Mouse (Mus musculus): Measurements from ENCODE around the gene Olfm2. TPM values are rescaled to one million over a fixed set of nuclear protein-coding genes. Genes with fewer than 3 reads are reported as not detected.
A peak's percentile ranks its signal among the peaks of the same experiment; 100 is the strongest.

Olfm2 gene
- polyA plus RNA-seq, 1 experiment from 2014 or later, result 0.25 TPM

DNA sequence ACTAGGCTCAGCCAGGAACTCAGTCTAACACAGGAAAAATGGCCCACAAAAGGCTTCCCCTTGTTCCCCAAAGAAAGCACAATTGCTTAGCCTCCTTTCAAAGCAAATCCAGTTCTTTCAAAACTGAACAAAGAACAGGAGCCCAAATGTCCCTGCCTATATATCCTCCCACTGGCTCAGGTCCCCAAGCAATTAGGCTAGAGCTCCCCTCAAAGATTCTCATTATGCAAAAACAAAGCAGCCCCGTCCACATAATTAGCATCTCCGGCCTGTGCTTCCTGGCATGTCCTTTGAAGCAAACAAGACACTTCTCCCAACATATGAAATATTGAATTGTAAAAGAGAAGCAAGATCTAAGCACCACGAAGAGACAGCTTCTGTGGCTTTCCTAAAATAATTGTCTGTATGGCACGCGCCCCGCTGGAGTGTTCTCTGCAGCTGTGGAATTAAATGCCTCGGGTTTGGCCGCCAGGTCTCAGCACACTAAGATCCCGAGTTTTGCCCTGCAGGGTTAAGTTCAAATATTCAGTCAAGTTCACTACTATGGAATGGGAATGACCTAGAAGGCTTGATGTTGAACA, 65.7 kb downstream of the Olfm2 start:
- Histone ChIP-seq H3K4me2 (ENCODE audit: low read depth, low read length) (no peak overlapping the region), H3K9me3 (replicated peaks; ENCODE audit: control insufficient read depth, low read length) (no peaks in the 10 kb centered on the region), H3K27ac (ENCODE audit: low read length) (no peak overlapping the region), H3K4me3 (ENCODE audit: low read depth, low read length) (no peak overlapping the region), H3K9ac (ENCODE audit: low read depth, low read length) (no peak overlapping the region), H3K4me1 (ENCODE audit: control insufficient read depth, low read depth, low read length) (no peaks in the 10 kb centered on the region), H3K36me3 (ENCODE audit: control insufficient read depth, insufficient read depth) (no peaks in the 10 kb centered on the region), H3K27me3 (ENCODE audit: control insufficient read depth, insufficient read depth, low read depth, low read length) (no peaks in the 10 kb centered on the region)
- WGBS (ENCODE audit: insufficient replicate concordance), result 66% methylated on average over 9 of the region's 9 CpGs
- ATAC-seq (ENCODE audit: low read depth), result no peak

DNA sequence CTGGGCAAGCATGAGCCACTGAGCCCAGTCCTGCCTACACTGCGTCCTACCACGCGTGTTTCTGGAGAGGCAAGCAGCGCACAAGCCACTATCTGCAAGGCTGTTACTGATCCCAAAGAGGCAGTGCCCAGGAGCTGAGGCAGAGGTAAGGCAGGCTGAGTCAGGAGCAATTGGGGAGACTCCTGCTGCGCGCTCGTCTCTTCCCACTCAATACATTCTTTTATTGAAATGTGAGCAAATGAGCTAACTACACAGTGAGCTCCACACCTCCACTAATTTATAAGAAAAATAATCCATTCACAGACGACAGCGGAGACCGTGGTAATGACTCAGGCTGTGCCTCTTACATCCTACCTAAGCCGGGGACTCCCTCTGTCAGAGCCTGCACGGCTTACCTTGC, 68.3 kb downstream of the Olfm2 start:
- Histone ChIP-seq H3K9ac (ENCODE audit: low read depth, low read length) (no peak overlapping the region), H3K4me2 (ENCODE audit: low read depth, low read length) (no peak overlapping the region), H3K4me1 (ENCODE audit: control insufficient read depth, low read depth, low read length) (no peaks in the 10 kb centered on the region), H3K27me3 (ENCODE audit: control insufficient read depth, insufficient read depth, low read depth, low read length) (no peaks in the 10 kb centered on the region), H3K27ac (ENCODE audit: low read length) (no peak overlapping the region), H3K36me3 (ENCODE audit: control insufficient read depth, insufficient read depth) (no peaks in the 10 kb centered on the region), H3K9me3 (replicated peaks; ENCODE audit: control insufficient read depth, low read length) (no peaks in the 10 kb centered on the region), H3K4me3 (ENCODE audit: low read depth, low read length) (no peak overlapping the region)
- 72% methylated on average over 12 of the region's 12 CpGs for WGBS (ENCODE audit: insufficient replicate concordance)
- ATAC-seq (ENCODE audit: low read depth), result no peak

DNA sequence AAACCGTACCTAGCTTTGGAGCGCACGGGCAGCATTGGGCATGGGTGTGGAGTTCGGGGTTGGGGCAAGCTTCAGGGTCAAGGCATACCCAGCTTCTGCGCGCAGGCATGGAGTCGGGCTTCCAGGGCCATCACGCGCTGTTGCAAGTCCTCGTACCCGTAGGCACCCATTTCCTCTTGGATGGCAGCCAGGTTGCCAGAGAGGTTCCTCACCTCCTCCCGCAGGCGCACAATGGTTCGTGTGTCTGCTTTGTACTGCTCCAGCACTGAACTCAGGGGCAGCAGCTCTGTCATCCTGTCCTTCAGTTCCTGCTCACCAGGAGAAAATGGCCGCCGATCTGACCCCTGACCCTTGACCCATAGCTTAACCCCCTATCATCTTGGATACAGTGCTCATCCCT, 74.1 kb downstream of the Olfm2 start:
- Histone ChIP-seq H3K4me3 (ENCODE audit: low read depth, low read length) (no peak overlapping the region), H3K9ac (ENCODE audit: low read depth, low read length) (no peak overlapping the region), H3K9me3 (replicated peaks; ENCODE audit: control insufficient read depth, low read length) (no peaks in the 10 kb centered on the region), H3K27me3 (ENCODE audit: control insufficient read depth, insufficient read depth, low read depth, low read length) (no peaks in the 10 kb centered on the region), H3K4me2 (ENCODE audit: low read depth, low read length) (no peak overlapping the region), H3K4me1 (ENCODE audit: control insufficient read depth, low read depth, low read length) (no peaks in the 10 kb centered on the region; the same call in 1 of the 2 replicates), H3K36me3 (ENCODE audit: control insufficient read depth, insufficient read depth) (no peaks in the 10 kb centered on the region), H3K27ac (ENCODE audit: low read length) (no peak overlapping the region)
- no peak for ATAC-seq (ENCODE audit: low read depth)
- WGBS (ENCODE audit: insufficient replicate concordance), result 68% methylated on average over 16 of the region's 16 CpGs

DNA sequence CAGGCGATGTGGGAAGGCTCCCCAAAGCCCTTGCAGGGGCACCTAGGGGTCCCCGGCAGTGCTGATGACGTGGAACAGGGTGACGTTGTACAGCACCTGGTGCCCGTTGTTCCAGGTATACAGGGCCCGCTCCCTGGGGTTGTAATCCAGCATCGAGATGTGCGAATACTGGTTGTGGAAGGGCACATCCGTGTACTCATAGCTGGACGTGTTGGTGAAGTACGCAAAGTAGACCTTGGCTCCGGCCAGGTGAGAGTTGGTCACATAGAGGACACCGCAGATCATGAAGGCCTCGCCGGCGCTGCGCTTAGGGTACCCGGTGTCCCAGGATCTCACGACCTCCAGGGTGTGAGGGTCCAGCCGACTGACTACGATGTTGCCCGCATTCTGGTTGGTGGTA, 78.1 kb downstream of the Olfm2 start:
- ATAC-seq (ENCODE audit: low read depth), result no peak
- H3K9me3 ChIP-seq (replicated peaks; ENCODE audit: control insufficient read depth, low read length), result no peaks in the 10 kb centered on the region
- WGBS (ENCODE audit: insufficient replicate concordance), result 88% methylated on average over 22 of the region's 22 CpGs
- H3K36me3 ChIP-seq (ENCODE audit: control insufficient read depth, insufficient read depth), result peaks cover 3% of the 10 kb centered on the region
- H3K4me2 ChIP-seq (ENCODE audit: low read depth, low read length), result no peak overlapping the region
- H3K9ac ChIP-seq (ENCODE audit: low read depth, low read length), result no peak overlapping the region
- H3K4me1 ChIP-seq (ENCODE audit: control insufficient read depth, low read depth, low read length), result peaks cover 5% of the 10 kb centered on the region
- no peak overlapping the region for H3K27ac ChIP-seq (ENCODE audit: low read length)
- H3K4me3 ChIP-seq (ENCODE audit: low read depth, low read length), result no peak overlapping the region
- no peaks in the 10 kb centered on the region for H3K27me3 ChIP-seq (ENCODE audit: control insufficient read depth, insufficient read depth, low read depth, low read length)

DNA sequence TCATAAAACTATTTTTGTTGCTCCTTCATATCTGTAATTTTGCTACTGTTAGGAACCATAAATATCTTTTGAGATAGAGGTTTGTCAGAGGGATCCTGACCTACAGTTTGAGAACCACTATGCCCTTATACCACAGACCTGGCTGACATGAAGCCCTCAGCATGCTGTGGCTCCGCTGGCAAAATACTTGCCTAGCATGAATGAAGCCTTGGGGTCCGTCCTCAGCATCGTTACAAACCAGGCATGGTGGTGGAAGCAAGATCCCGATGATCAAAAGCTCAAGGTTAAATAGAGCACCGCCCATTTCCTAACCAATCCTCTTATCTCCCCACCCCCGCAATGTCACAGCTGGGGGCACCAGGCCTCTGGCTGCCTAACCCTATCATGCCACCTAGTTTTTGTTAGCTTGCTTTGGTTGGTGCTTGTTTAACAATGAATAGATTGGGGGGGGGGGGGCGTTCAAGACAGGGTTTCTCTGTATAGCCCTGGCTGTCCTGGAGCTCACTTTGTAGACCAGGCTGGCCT, 79.6 kb downstream of the Olfm2 start:
- H3K27me3 ChIP-seq (ENCODE audit: control insufficient read depth, insufficient read depth, low read depth, low read length), result no peaks in the 10 kb centered on the region
- 5% methylated on average over 7 of the region's 7 CpGs for WGBS (ENCODE audit: insufficient replicate concordance)
- no peak overlapping the region; the same call in 1 of the 2 replicates for H3K4me2 ChIP-seq (ENCODE audit: low read depth, low read length)
- peaks cover 13% of the 10 kb centered on the region for H3K36me3 ChIP-seq (ENCODE audit: control insufficient read depth, insufficient read depth)
- ATAC-seq (ENCODE audit: low read depth), result 0 out of 2 replicates have a peak, but pooled peaks have one; percentile 22
- H3K4me3 ChIP-seq (ENCODE audit: low read depth, low read length), result no peak overlapping the region
- H3K9me3 ChIP-seq (replicated peaks; ENCODE audit: control insufficient read depth, low read length), result no peaks in the 10 kb centered on the region
- no peak overlapping the region for H3K9ac ChIP-seq (ENCODE audit: low read depth, low read length)
- no peak overlapping the region for H3K27ac ChIP-seq (ENCODE audit: low read length)
- peaks cover 5% of the 10 kb centered on the region for H3K4me1 ChIP-seq (ENCODE audit: control insufficient read depth, low read depth, low read length)

DNA sequence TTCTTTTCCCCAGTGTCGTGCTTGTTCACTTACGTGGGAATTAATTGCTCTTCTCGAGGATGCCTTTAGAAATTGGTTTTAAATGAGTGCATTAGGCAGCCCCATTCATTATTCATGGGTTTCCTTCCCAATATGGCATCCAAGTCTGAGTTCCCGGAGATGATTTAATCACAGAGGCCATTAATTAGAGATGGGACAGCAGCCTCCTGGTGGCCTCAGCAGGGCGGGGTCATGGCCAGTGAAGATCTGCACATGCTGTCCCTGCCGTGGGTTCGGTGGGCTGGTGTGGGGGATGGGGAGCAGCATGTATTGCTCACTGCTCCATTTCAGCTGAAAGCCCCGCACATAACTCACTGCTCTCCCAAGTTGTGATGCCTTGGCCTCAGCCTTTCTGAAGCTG, 80.2 kb downstream of the Olfm2 start:
- Histone ChIP-seq H3K9ac (ENCODE audit: low read depth, low read length) (no peak overlapping the region), H3K9me3 (replicated peaks; ENCODE audit: control insufficient read depth, low read length) (no peaks in the 10 kb centered on the region), H3K4me3 (ENCODE audit: low read depth, low read length) (no peak overlapping the region), H3K27me3 (ENCODE audit: control insufficient read depth, insufficient read depth, low read depth, low read length) (no peaks in the 10 kb centered on the region), H3K27ac (ENCODE audit: low read length) (no peak overlapping the region), H3K36me3 (ENCODE audit: control insufficient read depth, insufficient read depth) (peaks cover 13% of the 10 kb centered on the region), H3K4me2 (ENCODE audit: low read depth, low read length) (no peak overlapping the region), H3K4me1 (ENCODE audit: control insufficient read depth, low read depth, low read length) (peaks cover 5% of the 10 kb centered on the region)
- 35% methylated on average over 8 of the region's 8 CpGs for WGBS (ENCODE audit: insufficient replicate concordance)
- ATAC-seq (ENCODE audit: low read depth), result no peak

DNA sequence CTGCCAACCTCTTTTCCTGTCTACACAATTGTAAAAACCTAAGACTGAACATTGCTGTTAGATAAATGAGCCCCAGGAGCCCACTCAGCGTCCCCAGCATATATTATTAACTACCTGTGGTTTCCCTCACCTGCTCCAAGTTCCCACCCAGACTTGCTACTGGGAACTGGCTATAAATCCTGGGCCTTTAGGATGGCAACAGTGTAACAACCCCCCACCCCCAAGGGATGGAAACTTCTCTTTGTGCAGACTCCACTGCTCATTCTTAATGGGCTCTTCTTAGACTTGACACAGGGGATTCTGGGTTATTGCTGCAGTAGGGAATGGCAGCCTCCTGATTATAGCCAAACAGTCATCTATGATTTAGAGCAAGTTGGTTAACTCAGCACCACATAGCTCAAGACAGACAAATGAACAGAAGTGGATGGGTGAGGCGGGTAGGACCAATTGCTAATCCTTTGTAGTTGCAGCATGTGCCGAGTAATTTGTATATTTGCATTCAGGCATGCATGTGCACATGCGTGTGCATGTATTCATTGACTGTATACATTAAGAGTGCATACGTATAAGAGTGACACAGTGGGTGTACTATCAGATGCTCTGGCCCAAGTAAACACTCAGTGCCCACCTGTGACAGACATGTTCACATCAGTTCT, 81.0 kb downstream of the Olfm2 start:
- Histone ChIP-seq H3K36me3 (ENCODE audit: control insufficient read depth, insufficient read depth) (peaks cover 13% of the 10 kb centered on the region), H3K4me3 (ENCODE audit: low read depth, low read length) (no peak overlapping the region), H3K27me3 (ENCODE audit: control insufficient read depth, insufficient read depth, low read depth, low read length) (no peaks in the 10 kb centered on the region), H3K27ac (ENCODE audit: low read length) (no peak overlapping the region), H3K9me3 (replicated peaks; ENCODE audit: control insufficient read depth, low read length) (no peaks in the 10 kb centered on the region), H3K9ac (ENCODE audit: low read depth, low read length) (no peak overlapping the region), H3K4me2 (ENCODE audit: low read depth, low read length) (no peak overlapping the region), H3K4me1 (ENCODE audit: control insufficient read depth, low read depth, low read length) (peaks cover 5% of the 10 kb centered on the region)
- WGBS (ENCODE audit: insufficient replicate concordance), result 73% methylated on average over 5 of the region's 5 CpGs
- ATAC-seq (ENCODE audit: low read depth), result no peak

DNA sequence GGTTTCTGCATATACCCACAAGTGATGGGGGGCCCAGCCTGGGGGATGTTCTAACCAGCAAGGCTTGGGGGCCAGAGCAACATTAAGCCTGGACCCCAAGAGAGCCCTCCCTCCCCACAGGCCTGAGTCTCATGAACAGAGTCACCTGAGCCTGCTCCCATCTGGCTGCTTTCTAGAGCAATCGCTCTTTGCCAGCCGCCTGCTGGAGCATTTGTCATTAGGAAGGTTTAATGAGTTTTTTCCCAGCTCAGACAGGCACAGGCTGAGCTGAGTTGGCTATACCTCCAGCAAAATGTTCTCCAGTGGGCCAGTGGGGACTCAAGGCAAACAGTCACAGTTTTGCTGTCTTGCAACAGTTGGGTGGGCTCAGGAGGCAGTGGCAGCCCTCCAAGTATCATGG, 81.8 kb downstream of the Olfm2 start:
- 87% methylated on average over 2 of the region's 2 CpGs for WGBS (ENCODE audit: insufficient replicate concordance)
- H3K9me3 ChIP-seq (replicated peaks; ENCODE audit: control insufficient read depth, low read length), result no peaks in the 10 kb centered on the region
- peaks cover 13% of the 10 kb centered on the region for H3K36me3 ChIP-seq (ENCODE audit: control insufficient read depth, insufficient read depth)
- H3K4me2 ChIP-seq (ENCODE audit: low read depth, low read length), result no peak overlapping the region
- peaks cover 5% of the 10 kb centered on the region for H3K4me1 ChIP-seq (ENCODE audit: control insufficient read depth, low read depth, low read length)
- H3K9ac ChIP-seq (ENCODE audit: low read depth, low read length), result no peak overlapping the region
- ATAC-seq (ENCODE audit: low read depth), result no peak
- H3K4me3 ChIP-seq (ENCODE audit: low read depth, low read length), result no peak overlapping the region
- H3K27me3 ChIP-seq (ENCODE audit: control insufficient read depth, insufficient read depth, low read depth, low read length), result no peaks in the 10 kb centered on the region
- H3K27ac ChIP-seq (ENCODE audit: low read length), result no peak overlapping the region

DNA sequence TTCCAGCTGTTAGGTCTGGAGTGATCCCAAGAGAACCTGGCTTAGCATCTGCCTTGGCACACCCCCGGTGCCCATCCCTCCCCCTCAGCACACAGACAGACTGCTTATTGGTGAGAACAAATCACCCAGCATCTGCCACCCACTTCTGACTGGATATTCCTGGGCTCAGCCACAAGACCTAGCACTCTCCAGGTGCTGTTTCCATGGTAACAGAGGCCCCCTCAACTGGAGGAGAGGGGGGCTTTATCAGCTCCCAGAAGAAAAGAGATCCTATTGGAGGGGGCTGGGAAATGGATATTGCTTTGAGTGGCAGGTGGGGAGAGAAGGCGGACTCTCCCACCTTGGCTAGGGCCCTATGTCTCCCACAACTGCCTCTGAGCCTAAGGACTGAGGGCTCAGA, 82.2 kb downstream of the Olfm2 start:
- Histone ChIP-seq H3K27ac (ENCODE audit: low read length) (no peak overlapping the region), H3K4me1 (ENCODE audit: control insufficient read depth, low read depth, low read length) (peaks cover 5% of the 10 kb centered on the region), H3K4me3 (ENCODE audit: low read depth, low read length) (no peak overlapping the region), H3K9me3 (replicated peaks; ENCODE audit: control insufficient read depth, low read length) (no peaks in the 10 kb centered on the region), H3K27me3 (ENCODE audit: control insufficient read depth, insufficient read depth, low read depth, low read length) (no peaks in the 10 kb centered on the region), H3K9ac (ENCODE audit: low read depth, low read length) (no peak overlapping the region), H3K4me2 (ENCODE audit: low read depth, low read length) (no peak overlapping the region), H3K36me3 (ENCODE audit: control insufficient read depth, insufficient read depth) (peaks cover 13% of the 10 kb centered on the region)
- 78% methylated on average over 2 of the region's 2 CpGs for WGBS (ENCODE audit: insufficient replicate concordance)
- ATAC-seq (ENCODE audit: low read depth), result no peak

Measured in liver, embryonic 16.5 days (tissue).